Mouse (Mus musculus): ENCODE data around the gene Osbpl3.

DNA sequence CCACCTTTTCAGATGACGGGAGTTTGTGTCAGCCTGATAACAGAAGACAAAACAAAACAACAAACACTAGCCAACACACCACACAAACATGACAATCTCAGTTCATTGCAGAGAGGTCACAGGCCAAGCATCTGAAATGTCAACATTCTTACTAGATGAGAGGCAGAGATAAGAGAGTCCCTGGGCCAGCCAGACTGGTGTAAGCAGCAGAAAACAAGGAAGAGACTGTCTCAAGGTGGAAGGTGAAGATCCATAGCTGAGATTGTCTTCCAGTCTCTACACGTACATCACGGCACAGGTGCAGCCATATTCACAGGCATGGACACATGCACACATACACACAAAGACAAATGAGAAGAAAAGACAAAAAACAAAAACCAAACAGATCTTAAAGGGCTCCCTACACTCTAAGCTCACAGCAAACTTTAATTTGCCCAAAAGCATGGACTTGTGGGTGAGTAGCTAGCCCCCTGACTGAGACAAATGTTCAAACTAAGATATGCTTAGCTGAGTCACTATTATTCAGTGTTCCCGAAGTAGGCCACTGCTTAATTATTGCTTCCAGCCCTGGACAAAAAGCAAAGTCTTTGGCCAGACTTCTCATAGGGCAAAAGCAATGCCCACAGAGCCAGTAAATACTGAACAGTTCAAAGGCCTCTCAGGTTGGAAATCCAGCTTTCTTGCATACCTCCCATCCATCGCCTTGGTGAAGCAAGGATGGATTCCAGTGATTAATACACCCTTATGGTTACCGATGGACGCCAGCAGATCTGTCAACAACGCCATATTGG lies 87.3 kb downstream of the Osbpl3 start:
- TF ChIP-seq POLR2A (IDR thresholded peaks at IDR 0.05; ENCODE audit: control insufficient read depth, low read depth, low read length) (no peak), CTCF (IDR thresholded peaks at IDR 0.05; ENCODE audit: control insufficient read depth, insufficient read depth, insufficient replicate concordance, low read depth, low read length) (no peak)
